Mouse (Mus musculus) liver, embryonic 14.5 days (tissue): ENCODE measurements around the gene Actbl2.

Experiments
- CTCF ChIP-seq: IDR thresholded peaks from 2 replicates; pipeline ENCODE4 v1.5.1; 2016; ENCODE audit warnings: antibody characterized with exemption, low read depth, control low read depth
- EP300 ChIP-seq: IDR thresholded peaks from 2 replicates; pipeline ENCODE4 v1.6.1; 2016; ENCODE audit warnings: antibody characterized with exemption, low read depth

DNA sequence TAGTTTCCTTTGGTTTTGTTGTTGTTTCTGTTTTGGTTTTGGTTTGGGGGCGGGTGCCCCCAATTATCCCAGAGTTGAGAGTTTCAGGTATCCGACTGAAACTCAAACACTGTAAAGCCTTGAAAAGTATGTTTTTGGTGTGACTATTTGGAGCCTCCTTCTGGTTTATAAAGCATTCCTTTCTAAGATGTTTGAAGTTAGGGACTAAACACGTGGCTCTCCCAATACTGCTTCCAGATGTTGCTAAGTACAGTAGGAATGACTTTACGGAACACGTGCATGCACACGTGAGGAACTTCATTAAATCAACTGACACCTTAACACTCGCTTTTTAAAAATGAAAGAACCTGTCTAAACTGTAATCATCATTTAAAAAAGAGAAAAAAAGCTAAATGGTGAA, 4.9 kb downstream of the Actbl2 start:
- TF ChIP-seq CTCF (no peak), EP300 (no peak)
